Mouse (Mus musculus): ENCODE data around the gene Traf2.
A peak's percentile ranks its signal among the peaks of the same experiment; 100 is the strongest.

Traf2 gene

GRCm38 (mm10) chr2:25497846-25498575 is 48.7 kb downstream of the Traf2 start:
- peak; percentile 36 for DNase-seq (ENCODE audit: low read depth, low spot score)

- peak; percentile 80 for DNase-seq (ENCODE audit: low read depth, low spot score)
Observed at GRCm38 (mm10) chr2:25496462-25496861, 50.3 kb downstream of the Traf2 start.

GRCm38 (mm10) chr2:25493476-25493961 is 53.2 kb downstream of the Traf2 start, which contains the start of gene Lcn12:
Lcn12 (minus strand) TSS chr2:25493911.
- DNase-seq (ENCODE audit: low read depth, low spot score), result no peak

GRCm38 (mm10) chr2:25492988-25493387 is 53.8 kb downstream of the Traf2 start:
- DNase-seq (ENCODE audit: low read depth, low spot score), result no peak

- DNase-seq (ENCODE audit: low read depth, low spot score), result peak; percentile 45
Observed at GRCm38 (mm10) chr2:25488671-25489068, 58.1 kb downstream of the Traf2 start.

GRCm38 (mm10) chr2:25487965-25488670 is 58.6 kb downstream of the Traf2 start:
- DNase-seq (ENCODE audit: low read depth, low spot score), result no peak

GRCm38 (mm10) chr2:25484901-25485647 is 61.7 kb downstream of the Traf2 start:
- no peak for DNase-seq (ENCODE audit: low read depth, low spot score)

- DNase-seq (ENCODE audit: low read depth, low spot score), result peak; percentile 57
Observed at GRCm38 (mm10) chr2:25482969-25483368, 63.8 kb downstream of the Traf2 start.

GRCm38 (mm10) chr2:25480541-25480940 is 66.2 kb downstream of the Traf2 start:
- no peak for DNase-seq (ENCODE audit: low read depth, low spot score)

GRCm38 (mm10) chr2:25479551-25480311 is 67.0 kb downstream of the Traf2 start:
- peak; percentile 62 for DNase-seq (ENCODE audit: low read depth, low spot score)

GRCm38 (mm10) chr2:25477967-25478675 is 68.6 kb downstream of the Traf2 start:
- no peak for DNase-seq (ENCODE audit: low read depth, low spot score)

- DNase-seq (ENCODE audit: low read depth, low spot score), result no peak
Observed at GRCm38 (mm10) chr2:25477541-25477940, 69.2 kb downstream of the Traf2 start.

- no peak for DNase-seq (ENCODE audit: low read depth, low spot score)
Observed at GRCm38 (mm10) chr2:25472550-25472949, 74.2 kb downstream of the Traf2 start.

- DNase-seq (ENCODE audit: low read depth, low spot score), result no peak
Observed at GRCm38 (mm10) chr2:25469969-25470368, 76.8 kb downstream of the Traf2 start, which contains the start of gene Ptgds. Ptgds (minus strand) TSS chr2:25470046.

GRCm38 (mm10) chr2:25468962-25469915 is 77.5 kb downstream of the Traf2 start:
- no peak for DNase-seq (ENCODE audit: low read depth, low spot score)
